Mouse (Mus musculus) hindbrain, embryonic 11.5 days (tissue): ENCODE measurements around the gene Cnpy3. TPM values are rescaled to one million over a fixed set of nuclear protein-coding genes. Genes with fewer than 3 reads are reported as not detected.

Source experiments
- ATAC-seq: fragments of 200-750 bp; cut with Nextera tagmentation; 2 replicates; pipeline ENCODE4 v1.8.0; 2017; ENCODE audit warnings: mild to moderate bottlenecking, moderate TSS enrichment, moderate library complexity; ENCODE audit not compliant: low FRiP score
- DNase-seq: peaks from one replicate; pipeline ENCODE4 v3.0.0-alpha.2; 2015; ENCODE audit warnings: low spot score
- H3K27ac ChIP-seq: fragments of 300-500 bp; sonication (generic); 2 replicates; pipeline ENCODE4 v1.5.1; 2014; ENCODE audit warnings: mild to moderate bottlenecking, low read depth, low read length
- H3K27me3 ChIP-seq: fragments of 300-500 bp; sonication (generic); 2 replicates; pipeline ENCODE4 v1.6.1; 2014; ENCODE audit warnings: mild to moderate bottlenecking, low read length, moderate library complexity, mixed read lengths; ENCODE audit not compliant: control insufficient read depth, insufficient read depth
- H3K36me3 ChIP-seq: fragments of 300-500 bp; sonication (generic); 2 replicates; pipeline ENCODE4 v1.6.1; 2014; ENCODE audit warnings: mild to moderate bottlenecking, low read length, moderate library complexity, mixed read lengths; ENCODE audit not compliant: control insufficient read depth, insufficient read depth
- H3K4me1 ChIP-seq: fragments of 300-500 bp; sonication (generic); replicated peaks from 2 replicates; pipeline ENCODE4 v1.6.1; 2014; ENCODE audit warnings: low read length, mixed read lengths; ENCODE audit not compliant: control insufficient read depth, insufficient read depth
- H3K4me2 ChIP-seq: fragments of 300-500 bp; sonication (generic); replicated peaks from 2 replicates; pipeline ENCODE4 v1.6.1; 2014; ENCODE audit warnings: mild to moderate bottlenecking, low read depth, low read length
- H3K4me3 ChIP-seq: fragments of 300-500 bp; sonication (generic); 2 replicates; pipeline ENCODE4 v1.5.1; 2014; ENCODE audit warnings: low read depth, low read length
- H3K9ac ChIP-seq: fragments of 300-500 bp; sonication (generic); 2 replicates; pipeline ENCODE4 v1.6.1; 2014; ENCODE audit warnings: low read depth, low read length
- H3K9me3 ChIP-seq: fragments of 300-500 bp; sonication (generic); 2 replicates; pipeline ENCODE4 v1.6.1; 2016; ENCODE audit warnings: low read length; ENCODE audit not compliant: control insufficient read depth
- WGBS: fragments of 180-500 bp; shearing (Covaris S2); extraction: QIAGEN DNeasy Blood & Tissue Kit; methylation state at CpG from one replicate; pipeline ENCODE4 v1.1.7; 2014; 5-methylcytosine and 5-hydroxymethylcytosine counted together
- polyA plus RNA-seq: library from polyadenylated mRNA; unstranded; fragments of >200 nt; fragmentation: Nextera tagmentation; extraction: Ambion mirVana; gene quantifications from 2 replicates; pipeline ENCODE4 v1.2.1, GENCODE M21; 2014

Cnpy3 gene
- polyA plus RNA-seq, 1 experiment from 2014 or later: 53.4 TPM

DNA sequence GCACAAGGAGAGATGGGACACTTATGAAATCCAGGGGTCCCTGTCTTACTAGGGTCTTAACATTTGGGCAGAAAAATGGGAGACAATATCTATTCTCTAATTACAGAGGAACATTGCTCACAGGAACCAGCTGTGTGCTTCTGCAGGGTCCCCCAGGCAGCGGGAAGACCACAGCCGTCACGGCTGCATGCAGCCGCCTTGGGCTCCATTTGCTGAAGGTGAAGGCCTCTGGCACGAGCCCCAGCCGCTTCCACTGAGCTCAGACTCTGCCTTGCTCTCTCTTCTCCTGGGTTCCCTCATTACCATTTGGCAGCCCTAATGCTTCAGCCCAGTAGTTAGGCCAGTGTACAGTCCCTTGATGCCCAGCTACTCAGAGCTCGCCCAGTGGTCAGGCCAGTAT lies 30.9 kb downstream of the Cnpy3 start:
- H3K9ac ChIP-seq: no peak overlapping the region
- no peak for ATAC-seq
- 92% methylated on average over 7 of the region's 7 CpGs for WGBS

DNA sequence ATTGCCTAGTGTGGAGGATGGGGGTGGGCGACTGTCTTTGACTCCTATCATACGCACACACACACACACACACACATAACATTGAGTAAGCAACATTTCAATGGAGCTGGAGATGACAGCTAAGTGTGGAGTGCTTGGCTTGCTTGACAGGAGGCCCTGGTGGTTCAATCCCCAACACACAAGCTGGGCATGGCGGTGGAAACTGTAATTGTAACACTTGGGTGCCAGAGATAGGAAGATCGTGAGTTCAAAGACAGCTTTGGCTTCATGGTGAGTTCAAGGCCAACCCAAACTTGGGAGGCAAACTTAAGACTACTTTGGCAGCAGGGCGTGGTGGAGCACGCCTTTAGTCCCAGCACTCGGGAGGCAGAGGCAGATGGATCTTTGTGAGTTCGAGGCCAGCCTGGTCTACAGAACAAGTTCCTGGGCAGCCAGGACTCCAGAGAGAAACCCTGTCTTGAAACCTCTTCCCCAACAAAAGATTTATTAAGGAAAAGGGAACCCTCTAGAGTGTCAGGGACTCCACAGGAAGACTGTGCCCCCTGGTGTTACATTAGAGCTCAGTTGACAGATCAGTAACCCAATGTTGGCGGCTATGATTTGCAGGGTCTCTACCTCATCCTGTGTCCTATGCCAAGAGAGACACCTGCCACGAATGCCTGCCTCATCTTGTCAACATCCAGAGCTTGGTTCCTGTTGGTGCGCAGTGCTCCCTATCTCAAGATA lies 37.1 kb downstream of the Cnpy3 start:
- Histone ChIP-seq H3K27me3 (no peaks in the 10 kb centered on the region), H3K4me1 (peaks cover 4% of the 10 kb centered on the region), H3K4me2 (no peak overlapping the region), H3K27ac (no peak overlapping the region), H3K9ac (no peak overlapping the region), H3K36me3 (0 out of 2 replicates have a peak, but pooled peaks cover 2% of the 10 kb centered on the region), H3K4me3 (no peak overlapping the region), H3K9me3 (no peaks in the 10 kb centered on the region)
- no peak for DNase-seq
- ATAC-seq: no peak
- 96% methylated on average over 11 of the region's 11 CpGs for WGBS

More for the DNA sequence above, 30.9 kb downstream of the Cnpy3 start:
- H3K4me1 ChIP-seq: no peaks in the 10 kb centered on the region
- H3K4me2 ChIP-seq: no peak overlapping the region
- H3K9me3 ChIP-seq: no peaks in the 10 kb centered on the region
- H3K27me3 ChIP-seq: no peaks in the 10 kb centered on the region
- H3K36me3 ChIP-seq: no peaks in the 10 kb centered on the region
- DNase-seq: no peak
- no peak overlapping the region for H3K27ac ChIP-seq
- H3K4me3 ChIP-seq: no peak overlapping the region

DNA sequence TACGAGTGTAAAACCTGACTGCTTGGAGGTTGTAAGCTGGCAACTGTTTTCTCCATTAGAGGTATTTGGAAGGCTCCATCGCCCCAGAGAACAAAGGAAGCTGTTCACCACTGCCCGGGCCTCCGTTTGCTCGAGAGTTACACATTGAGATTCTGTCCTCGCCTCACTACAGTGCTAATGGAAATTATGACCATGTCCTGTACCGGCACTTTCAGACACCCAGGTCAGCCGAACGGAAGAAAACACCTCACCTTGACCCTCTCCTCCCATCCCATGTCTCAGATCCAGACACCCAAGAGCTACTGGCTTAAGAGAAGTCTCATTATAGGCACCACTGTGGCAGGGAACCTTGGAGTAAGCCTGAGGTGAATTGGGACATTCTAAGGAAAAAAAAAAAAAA lies 38.2 kb downstream of the Cnpy3 start:
- Histone ChIP-seq H3K4me2 (no peak overlapping the region), H3K4me1 (peaks cover 4% of the 10 kb centered on the region), H3K27me3 (no peaks in the 10 kb centered on the region), H3K36me3 (0 out of 2 replicates have a peak, but pooled peaks cover 2% of the 10 kb centered on the region), H3K9me3 (no peaks in the 10 kb centered on the region), H3K4me3 (no peak overlapping the region), H3K9ac (no peak overlapping the region), H3K27ac (no peak overlapping the region)
- DNase-seq (no peak), ATAC-seq (no peak)
- 91% methylated on average over 9 of the region's 9 CpGs for WGBS

DNA sequence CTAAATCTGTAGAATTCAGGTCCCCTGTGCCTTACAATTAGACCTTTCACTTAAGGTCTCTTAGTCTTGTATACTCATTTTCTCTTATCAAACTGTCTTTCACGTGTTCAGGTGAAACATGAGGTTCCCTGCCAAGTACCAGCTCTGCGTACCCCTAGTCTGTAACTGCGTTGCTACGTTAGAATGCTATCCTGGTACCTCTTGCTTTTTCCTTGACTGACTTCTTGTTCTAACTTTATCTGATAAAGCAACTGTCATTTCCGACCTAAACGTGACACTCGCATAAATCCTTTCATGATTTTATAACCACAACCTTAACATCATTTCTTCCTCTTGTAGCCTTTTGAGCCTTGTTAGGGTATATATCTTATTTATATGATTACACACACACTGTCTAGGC lies 39.6 kb downstream of the Cnpy3 start:
- Histone ChIP-seq H3K9ac (peak overlapping the region; percentile 87), H3K27me3 (no peaks in the 10 kb centered on the region), H3K4me2 (peak overlapping the region; percentile 99), H3K4me1 (peaks cover 4% of the 10 kb centered on the region), H3K36me3 (0 out of 2 replicates have a peak, but pooled peaks cover 2% of the 10 kb centered on the region), H3K27ac (no peak overlapping the region), H3K4me3 (peak overlapping the region; percentile 92), H3K9me3 (no peaks in the 10 kb centered on the region)
- ATAC-seq (no peak), DNase-seq (no peak)
- 78% methylated on average over 7 of the region's 7 CpGs for WGBS

DNA sequence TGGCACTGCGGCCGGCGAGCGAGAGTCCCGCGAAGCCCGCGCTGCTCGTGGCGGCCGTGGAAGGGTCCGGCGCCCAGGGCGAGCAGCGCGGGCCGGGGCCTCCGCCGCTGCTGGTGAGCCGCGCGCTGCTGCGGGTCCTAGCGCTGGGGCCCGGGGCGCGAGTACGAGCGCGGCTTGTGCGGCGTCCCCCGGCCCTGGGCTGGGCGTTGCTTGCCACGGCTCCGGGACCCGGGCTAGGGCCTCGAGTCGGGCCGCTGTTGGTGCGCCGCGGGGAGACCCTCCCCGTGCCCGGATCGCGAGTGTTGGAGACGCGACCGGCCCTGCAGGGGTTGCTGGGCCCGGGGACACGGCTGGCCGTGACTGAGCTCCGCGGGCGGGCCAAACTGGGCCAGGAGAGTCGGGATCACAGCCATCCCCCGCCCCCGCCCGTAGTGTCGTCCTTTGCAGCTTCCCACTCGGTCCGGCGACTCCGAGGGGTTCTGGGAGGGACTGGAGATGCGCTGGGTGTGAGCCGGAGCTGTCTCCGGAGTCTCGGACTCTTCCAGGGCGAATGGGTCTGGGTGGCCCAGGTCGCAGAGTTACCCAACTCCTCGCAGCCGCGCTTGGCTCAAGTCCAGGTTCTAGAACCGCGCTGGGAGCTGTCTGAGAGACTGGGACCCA lies 40.3 kb downstream of the Cnpy3 start:
- H3K9me3 ChIP-seq: no peaks in the 10 kb centered on the region
- no peaks in the 10 kb centered on the region for H3K27me3 ChIP-seq
- WGBS: under 1% methylated on average over 53 of the region's 76 CpGs
- ATAC-seq: peak; percentile 67
- H3K4me3 ChIP-seq: peak overlapping the region; percentile 92
- H3K36me3 ChIP-seq: 0 out of 2 replicates have a peak, but pooled peaks cover 2% of the 10 kb centered on the region
- H3K4me1 ChIP-seq: peaks cover 4% of the 10 kb centered on the region
- H3K4me2 ChIP-seq: peak overlapping the region; percentile 99
- H3K27ac ChIP-seq: peak overlapping the region; percentile 42; the same call in 1 of the 2 replicates
- H3K9ac ChIP-seq: peak overlapping the region; percentile 87
- no peak for DNase-seq

DNA sequence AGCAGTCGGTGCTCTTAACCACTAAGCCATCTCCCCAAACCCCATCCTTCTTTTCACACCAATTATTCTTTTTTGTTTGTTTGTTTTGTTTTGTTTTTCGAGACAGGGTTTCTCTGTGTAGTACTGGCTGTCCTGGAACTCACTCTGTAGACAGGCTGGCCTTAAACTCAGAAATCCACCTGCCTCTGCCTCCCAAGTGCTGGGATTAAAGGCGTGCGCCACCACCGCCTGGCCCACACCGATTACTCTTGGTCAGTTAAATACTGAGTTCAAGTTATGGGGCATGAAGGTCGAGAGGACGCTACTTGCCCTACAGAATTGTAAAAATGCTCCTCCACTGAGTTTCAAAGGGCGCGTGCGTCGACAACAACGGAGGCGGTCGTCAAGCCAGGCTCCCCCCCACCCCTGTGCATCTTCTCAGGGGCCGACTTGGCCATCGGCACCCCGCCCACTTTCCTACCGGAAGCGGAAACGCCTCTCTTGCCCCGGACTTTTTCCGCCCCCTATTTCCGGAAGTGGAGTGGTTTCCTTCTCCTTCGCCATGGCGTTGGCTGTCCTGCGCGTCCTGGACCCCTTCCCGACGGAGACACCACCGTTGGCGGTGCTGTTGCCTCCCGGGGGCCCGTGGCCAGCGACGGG lies 40.9 kb downstream of the Cnpy3 start, which contains the start of gene Pex6:
Pex6 (plus strand) TSS at position 505 of the 639 bp plus-strand sequence.
- DNase-seq (peak; percentile 96), ATAC-seq (peak; percentile 93)
- Histone ChIP-seq H3K4me2 (peak within 1 kb of the TSS; percentile 99), H3K27ac (peak within 1 kb of the TSS; percentile 42; the same call in 1 of the 2 replicates), H3K9ac (peak within 1 kb of the TSS; percentile 87), H3K4me3 (peak within 1 kb of the TSS; percentile 92), H3K9me3 (no peaks in the 10 kb centered on the region), H3K27me3 (no peaks in the 10 kb centered on the region), H3K4me1 (peaks cover 4% of the 10 kb centered on the region), H3K36me3 (0 out of 2 replicates have a peak, but pooled peaks cover 2% of the 10 kb centered on the region)
- WGBS: 10% methylated on average over 36 of the region's 36 CpGs

DNA sequence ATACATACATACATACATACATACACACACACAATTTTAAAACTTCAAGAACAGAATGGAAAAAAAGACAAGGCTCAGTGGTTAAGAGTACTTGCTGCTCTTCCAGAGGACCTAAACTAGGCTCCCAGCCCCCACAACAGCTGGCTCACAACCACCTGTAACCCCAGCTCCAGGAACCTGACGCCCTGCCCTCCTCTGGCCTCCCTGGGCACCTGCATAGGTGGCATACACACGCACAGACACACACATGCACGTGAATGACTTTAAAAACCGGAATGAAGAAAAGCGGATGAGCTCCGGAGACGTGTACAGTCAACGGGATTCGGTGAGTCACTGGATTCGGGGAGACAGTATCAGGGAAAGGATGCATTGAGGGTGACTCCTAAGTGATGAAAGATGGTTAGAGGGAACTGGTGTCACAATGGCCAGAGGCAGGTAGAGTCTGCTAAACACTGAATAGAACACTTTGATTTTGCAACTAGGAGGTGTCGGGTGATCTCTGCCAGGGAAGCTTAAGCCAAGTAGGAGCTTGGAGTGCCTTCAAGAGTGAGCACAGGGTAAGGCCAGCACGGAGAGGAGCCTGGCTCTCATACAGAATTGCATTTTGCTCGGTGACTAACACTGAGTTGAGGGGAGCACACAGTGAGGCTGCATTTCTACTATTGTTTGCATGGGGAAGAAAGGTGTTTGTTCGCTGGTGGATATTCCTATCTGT lies 45.5 kb downstream of the Cnpy3 start:
- Histone ChIP-seq H3K9ac (no peak overlapping the region), H3K27me3 (no peaks in the 10 kb centered on the region), H3K4me2 (no peak overlapping the region), H3K36me3 (no peaks in the 10 kb centered on the region), H3K4me3 (no peak overlapping the region), H3K9me3 (no peaks in the 10 kb centered on the region), H3K4me1 (0 out of 2 replicates have a peak, but pooled peaks cover 4% of the 10 kb centered on the region), H3K27ac (no peak overlapping the region)
- WGBS: 95% methylated on average over 14 of the region's 14 CpGs
- DNase-seq (no peak), ATAC-seq (no peak)
